Mouse (Mus musculus): ENCODE data around the gene Ttf1. TPM values are rescaled to one million over a fixed set of nuclear protein-coding genes. Genes with fewer than 3 reads are reported as not detected.
"Not testable (repeated sequence)": the region's sequence is repeated elsewhere in the genome, so short reads cannot be mapped to it uniquely, and the experiment has no call there.

The Ttf1 gene
- polyA plus RNA-seq, 1 experiment from 2014 or later, result 16.7 TPM

DNA sequence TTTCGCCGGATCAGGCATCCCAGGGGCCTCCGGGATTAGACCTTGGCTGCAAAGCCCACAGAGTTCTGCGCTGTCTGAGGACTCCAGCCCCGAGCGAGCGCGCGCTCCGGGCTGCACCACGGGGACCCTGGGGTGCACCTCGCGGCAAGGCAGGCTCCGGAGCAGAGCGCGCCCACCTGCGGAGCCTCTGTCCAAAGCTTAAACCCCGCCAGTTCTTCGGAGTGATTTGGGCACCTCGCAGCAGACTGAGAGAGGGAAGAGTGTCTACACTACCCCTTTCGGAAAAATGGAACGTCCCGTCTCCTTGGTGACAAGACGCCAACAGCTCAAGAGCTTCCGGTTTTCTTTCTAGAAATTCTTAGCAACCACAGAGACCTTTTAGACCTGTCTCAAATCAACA is 5.1 kb upstream of the Ttf1 start, which contains the start of gene Cfap77:
Gene Cfap77, minus strand, starts transcription at position 76 of the 400 bp plus-strand sequence.
- DNase-seq (ENCODE audit: low read depth, low spot score) (no peak), ATAC-seq (peak; percentile 68)
- TF ChIP-seq CTCF (IDR thresholded peaks at IDR 0.05), result no peak
- CTCF ChIA-PET, result no interaction called here
- POLR2A ChIA-PET, result no interaction called here
- in situ Hi-C loops (cut with MboI; ENCODE audit: low pct_unique_long_range_greater_than_20kb), result loop anchor here (5.0 kb wide), 2 partner anchors 78 to 133 kb away; no protein-coding TSS in a partner anchor
- peaks cover 3% of the 10 kb centered on the region for H3K27me3 ChIP-seq

- TF ChIP-seq CTCF (IDR thresholded peaks at IDR 0.05), result no peak
- ChIA-PET POLR2A (no interaction called here), CTCF (interaction anchor here (1.9 kb wide), 1 partner anchor 9 kb away, joined by 5 read pairs; no protein-coding TSS in a partner anchor)
- DNase-seq (ENCODE audit: low read depth, low spot score) (no peak), ATAC-seq (no peak)
- in situ Hi-C loops (cut with MboI; ENCODE audit: low pct_unique_long_range_greater_than_20kb), result no loop called here
- H3K27me3 ChIP-seq, result no peaks in the 10 kb centered on the region
These were observed 5.7 kb downstream of the Ttf1 start for GRCm38 (mm10) chr2:29065796-29066195.

- DNase-seq (ENCODE audit: low read depth, low spot score) (no peak), ATAC-seq (no peak)
- peak; percentile 50 for TF ChIP-seq CTCF (IDR thresholded peaks at IDR 0.05)
- H3K27me3 ChIP-seq, result no peaks in the 10 kb centered on the region
- ChIA-PET CTCF (interaction anchor here (1.2 to 1.9 kb wide), 2 partner anchors 9 to 14 kb away, joined by 4 to 5 read pairs; no protein-coding TSS in a partner anchor), POLR2A (no interaction called here)
- in situ Hi-C loops (cut with MboI; ENCODE audit: low pct_unique_long_range_greater_than_20kb), result no loop called here
These were observed 6.3 kb downstream of the Ttf1 start for GRCm38 (mm10) chr2:29066410-29066809.

GRCm38 (mm10) chr2:29074676-29075075 is 14.6 kb downstream of the Ttf1 start:
- POLR2A ChIA-PET, result no interaction called here
- no peak for ATAC-seq
- no peaks in the 10 kb centered on the region for H3K27me3 ChIP-seq
- CTCF ChIA-PET, result interaction anchor here (1.2 kb wide), 1 partner anchor 8 kb away, joined by 5 read pairs; no protein-coding TSS in a partner anchor
- in situ Hi-C loops (cut with MboI; ENCODE audit: low pct_unique_long_range_greater_than_20kb), result no loop called here
- TF ChIP-seq CTCF (IDR thresholded peaks at IDR 0.05), result no peak
- DNase-seq (ENCODE audit: low read depth, low spot score), result no peak

DNA sequence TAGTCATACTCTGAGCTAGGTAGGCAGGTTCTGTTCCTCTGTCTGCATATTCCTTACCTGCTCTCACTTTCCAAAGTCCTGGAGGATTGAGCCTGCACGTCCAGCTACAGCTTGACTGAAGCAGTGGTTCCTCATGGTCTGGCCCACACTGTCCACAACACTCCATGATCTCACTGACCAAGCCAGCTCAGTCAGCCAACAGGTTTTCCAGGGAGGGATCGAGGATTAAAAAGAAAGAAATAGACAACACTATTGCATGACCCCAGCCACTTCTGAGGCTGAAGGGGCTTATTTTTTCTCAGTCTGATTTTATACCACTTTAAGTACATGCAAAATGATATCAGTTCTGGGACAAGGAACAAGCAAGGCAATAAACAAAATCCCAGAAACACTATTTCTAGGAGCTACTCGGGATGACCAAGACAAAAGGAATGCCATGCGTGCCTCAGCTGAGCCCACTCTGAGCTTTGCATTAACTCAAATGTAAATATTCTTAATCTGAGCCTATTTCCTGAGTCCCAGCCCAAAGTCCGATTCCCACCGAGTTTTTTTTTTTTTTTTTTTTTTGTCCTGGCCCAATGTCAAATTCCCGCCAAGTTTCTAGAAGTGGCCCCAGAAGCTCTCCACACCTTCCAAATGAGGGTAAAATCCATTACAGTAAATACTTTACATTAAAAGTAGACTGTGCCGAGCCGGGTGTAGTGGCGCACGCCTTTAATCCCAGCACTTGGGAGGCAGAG is 15.4 kb downstream of the Ttf1 start:
- DNase-seq (ENCODE audit: low read depth, low spot score) (no peak), ATAC-seq (no peak)
- ChIA-PET CTCF (interaction anchor here (1.2 to 1.7 kb wide), 2 partner anchors 9 to 12 kb away, joined by 5 to 6 read pairs; no protein-coding TSS in a partner anchor), POLR2A (no interaction called here)
- TF ChIP-seq CTCF (IDR thresholded peaks at IDR 0.05), result no peak
- in situ Hi-C loops (cut with MboI; ENCODE audit: low pct_unique_long_range_greater_than_20kb), result no loop called here
- no peaks in the 10 kb centered on the region for H3K27me3 ChIP-seq

GRCm38 (mm10) chr2:29076226-29076625 is 16.2 kb downstream of the Ttf1 start:
- no peak for TF ChIP-seq CTCF (IDR thresholded peaks at IDR 0.05)
- POLR2A ChIA-PET, result interaction anchor here (0.6 kb wide), 1 partner anchor 66 kb away, joined by 3 read pairs; no protein-coding TSS in a partner anchor
- in situ Hi-C loops (cut with MboI; ENCODE audit: low pct_unique_long_range_greater_than_20kb), result no loop called here
- ATAC-seq (no peak), DNase-seq (ENCODE audit: low read depth, low spot score) (no peak)
- no peaks in the 10 kb centered on the region for H3K27me3 ChIP-seq
- CTCF ChIA-PET, result interaction anchor here (1.2 to 1.7 kb wide), 3 partner anchors 9 to 152 kb away, joined by 3 to 6 read pairs (median 4); no protein-coding TSS in a partner anchor

DNA sequence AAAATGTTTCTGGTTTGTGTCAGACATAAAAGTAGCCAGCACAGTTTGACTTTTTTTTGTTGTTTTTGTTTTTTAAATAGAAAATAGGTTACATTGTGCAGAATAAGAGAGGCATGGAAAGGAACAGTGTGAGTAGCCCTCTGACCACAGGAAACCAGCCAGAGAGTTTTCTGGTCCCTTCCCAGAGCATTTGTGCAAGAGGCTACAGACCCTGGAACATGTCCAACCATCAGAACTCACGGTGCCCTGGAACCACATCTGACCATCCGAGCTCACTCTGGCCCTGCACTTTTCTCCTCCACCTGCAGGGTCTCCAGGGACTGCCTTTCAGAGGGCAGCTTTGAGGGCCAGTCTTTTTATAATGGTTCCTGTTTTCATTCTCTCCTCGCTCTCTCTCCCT is 21.9 kb downstream of the Ttf1 start:
- ChIA-PET CTCF (no interaction called here), POLR2A (no interaction called here)
- no peaks in the 10 kb centered on the region for H3K27me3 ChIP-seq
- ATAC-seq (no peak), DNase-seq (ENCODE audit: low read depth, low spot score) (no peak)
- TF ChIP-seq CTCF (IDR thresholded peaks at IDR 0.05), result no peak
- in situ Hi-C loops (cut with MboI; ENCODE audit: low pct_unique_long_range_greater_than_20kb), result no loop called here

- DNase-seq (ENCODE audit: low read depth, low spot score) (no peak), ATAC-seq (no peak)
- TF ChIP-seq CTCF (IDR thresholded peaks at IDR 0.05), result no peak
- POLR2A ChIA-PET, result no interaction called here
- no peaks in the 10 kb centered on the region for H3K27me3 ChIP-seq
- in situ Hi-C loops (cut with MboI; ENCODE audit: low pct_unique_long_range_greater_than_20kb), result no loop called here
- CTCF ChIA-PET, result interaction anchor here (1.6 kb wide), 1 partner anchor 9 kb away, joined by 4 read pairs; no protein-coding TSS in a partner anchor
These were observed 26.0 kb downstream of the Ttf1 start for GRCm38 (mm10) chr2:29086026-29086425.

- H3K27me3 ChIP-seq; POLR2A ChIA-PET; DNase-seq (ENCODE audit: low read depth, low spot score); ATAC-seq; in situ Hi-C loops (cut with MboI; ENCODE audit: low pct_unique_long_range_greater_than_20kb); CTCF ChIA-PET: not testable (repeated sequence)
These were observed 29.2 kb downstream of the Ttf1 start for GRCm38 (mm10) chr2:29089276-29089675.

GRCm38 (mm10) chr2:29095674-29096073 is 35.6 kb downstream of the Ttf1 start:
- CTCF ChIA-PET, result no interaction called here
- POLR2A ChIA-PET, result no interaction called here

DNA sequence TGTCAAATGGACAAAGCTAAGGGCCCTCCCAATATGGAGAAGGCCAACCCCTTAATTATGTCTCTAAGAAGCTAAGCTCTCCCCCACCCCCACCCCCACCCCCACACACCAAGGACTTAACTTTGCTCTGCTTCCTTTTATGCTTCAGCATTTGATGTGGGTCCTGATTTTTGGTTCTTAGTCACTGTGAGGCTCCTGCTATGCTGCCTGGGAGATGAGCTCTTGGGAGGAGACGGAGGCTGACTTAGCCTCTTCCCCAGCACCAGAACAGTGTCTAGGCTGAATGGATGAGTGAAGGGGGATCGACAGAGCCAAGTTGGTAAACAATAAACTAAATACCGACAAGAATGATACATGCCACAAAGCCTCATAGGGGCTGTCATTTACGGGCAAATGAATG is 36.7 kb downstream of the Ttf1 start:
- no peak for ATAC-seq
- no peak for TF ChIP-seq CTCF (IDR thresholded peaks at IDR 0.05)
- no peak for DNase-seq (ENCODE audit: low read depth, low spot score)
- in situ Hi-C loops (cut with MboI; ENCODE audit: low pct_unique_long_range_greater_than_20kb), result no loop called here
- no peaks in the 10 kb centered on the region for H3K27me3 ChIP-seq
- CTCF ChIA-PET, result no interaction called here
- POLR2A ChIA-PET, result no interaction called here

More at GRCm38 (mm10) chr2:29095674-29096073, 35.6 kb downstream of the Ttf1 start:
- TF ChIP-seq CTCF (IDR thresholded peaks at IDR 0.05), result no peak
- no peak for DNase-seq (ENCODE audit: low read depth, low spot score)
- in situ Hi-C loops (cut with MboI; ENCODE audit: low pct_unique_long_range_greater_than_20kb), result no loop called here
- no peaks in the 10 kb centered on the region for H3K27me3 ChIP-seq
- ATAC-seq, result no peak

All from Patski (cell line).